Mouse (Mus musculus) cerebellum, adult 9-10 months (tissue): ENCODE measurements around the gene Vmn1r217.
"Not testable (repeated sequence)": the region's sequence is repeated elsewhere in the genome, so short reads cannot be mapped to it uniquely, and the experiment has no call there.

ENCODE experiments used
- DNase-seq: peaks from one replicate; pipeline ENCODE4 v3.0.0; 2022

Gene Vmn1r217

DNA sequence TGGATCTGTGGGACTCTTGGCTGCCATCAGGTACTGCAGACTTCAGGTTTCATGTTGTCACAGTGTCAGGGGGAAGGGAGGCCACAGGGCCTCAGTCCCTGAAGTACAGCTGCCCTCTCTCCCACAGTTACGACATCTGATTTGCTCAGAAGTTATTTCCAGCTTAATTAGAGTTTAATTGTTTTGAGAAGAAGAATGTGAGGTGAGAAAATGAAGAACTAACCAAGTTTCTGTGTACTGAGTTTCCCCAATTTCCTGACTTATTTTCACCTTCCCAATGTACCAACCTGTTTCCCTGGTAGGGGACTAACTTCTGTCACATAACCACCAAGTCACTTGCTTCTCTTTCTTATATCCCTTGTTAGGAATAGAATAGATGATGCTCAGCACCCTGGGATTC, at the start of gene Vmn1r217:
TSS of gene Vmn1r217 (minus strand) at position 101 of the 400 bp plus-strand sequence.
- not testable (repeated sequence) for DNase-seq

DNA sequence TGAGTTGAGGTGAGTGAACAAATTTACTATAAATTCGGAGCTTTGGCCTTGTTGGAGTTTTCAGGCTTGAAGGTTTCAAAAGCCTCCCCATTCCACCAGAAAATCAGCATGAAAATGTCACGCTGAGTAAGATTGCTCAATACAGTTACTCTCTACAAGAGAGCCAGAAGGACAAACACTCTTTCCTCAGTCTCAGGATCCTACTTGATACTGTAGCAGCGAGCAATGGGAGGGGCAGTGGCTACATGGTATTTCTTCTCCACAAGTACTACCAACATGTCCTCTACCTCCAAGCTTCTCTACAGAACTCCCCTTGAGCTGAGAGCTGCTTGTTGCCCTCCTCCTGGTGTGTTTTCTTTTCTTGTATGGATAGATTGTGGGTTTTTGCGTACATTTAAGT, 48.4 kb upstream of the Vmn1r217 start:
- not testable (repeated sequence) for DNase-seq

GRCm38 (mm10) chr13:23159012-23159411, 41.0 kb upstream of the Vmn1r217 start, which contains the start of gene Vmn1r219:
Vmn1r219 (plus strand) TSS chr13:23159312.
- no peak for DNase-seq

- DNase-seq: no peak
Measured at GRCm38 (mm10) chr13:23157848-23158247, 39.8 kb upstream of the Vmn1r217 start.

DNA sequence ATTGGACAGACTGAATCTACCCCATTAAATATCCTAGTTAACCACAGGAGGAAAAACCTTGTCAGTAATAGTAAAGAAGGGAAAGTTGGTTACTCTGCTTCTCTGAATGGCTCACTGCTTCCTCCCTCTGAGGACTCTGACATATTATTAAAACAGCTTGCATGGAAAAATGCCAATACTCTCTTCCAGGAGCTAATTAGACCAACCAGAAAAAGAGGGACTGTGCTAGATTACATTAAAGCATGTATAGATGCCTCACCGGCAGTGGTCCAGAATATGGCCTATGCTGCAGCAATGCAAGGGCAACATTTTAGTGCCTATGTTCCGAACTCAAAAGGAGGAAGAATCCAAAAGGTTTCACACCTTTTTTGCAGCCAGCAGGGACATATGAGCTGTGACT, 20.9 kb upstream of the Vmn1r217 start:
- no peak for DNase-seq

DNA sequence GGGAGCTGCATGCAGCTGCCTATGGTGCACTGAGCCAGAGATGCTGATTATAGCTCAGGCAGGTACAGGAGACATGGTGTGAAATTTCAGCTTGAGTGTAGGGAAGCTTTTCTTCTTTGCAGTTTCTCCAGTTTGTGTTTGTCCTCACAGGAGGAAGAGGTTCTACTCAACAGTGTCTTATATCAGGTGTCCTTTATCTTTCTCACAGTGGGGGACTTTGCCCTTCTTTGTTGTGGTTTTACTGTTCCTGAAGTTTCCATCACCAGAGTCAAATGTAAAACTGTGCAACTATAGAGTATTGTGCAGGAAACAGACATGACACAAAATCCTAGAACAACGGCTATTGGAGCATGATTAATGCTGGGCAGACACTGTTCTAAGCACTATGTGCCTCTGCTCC, 15.5 kb upstream of the Vmn1r217 start:
- no peak for DNase-seq

- DNase-seq: no peak
Measured at GRCm38 (mm10) chr13:23133099-23133498, 15.1 kb upstream of the Vmn1r217 start, which contains the start of gene Vmn1r218. Vmn1r218 (plus strand) TSS chr13:23133155.

- DNase-seq: no peak
Measured at GRCm38 (mm10) chr13:23120611-23121010, 2.6 kb upstream of the Vmn1r217 start.

DNA sequence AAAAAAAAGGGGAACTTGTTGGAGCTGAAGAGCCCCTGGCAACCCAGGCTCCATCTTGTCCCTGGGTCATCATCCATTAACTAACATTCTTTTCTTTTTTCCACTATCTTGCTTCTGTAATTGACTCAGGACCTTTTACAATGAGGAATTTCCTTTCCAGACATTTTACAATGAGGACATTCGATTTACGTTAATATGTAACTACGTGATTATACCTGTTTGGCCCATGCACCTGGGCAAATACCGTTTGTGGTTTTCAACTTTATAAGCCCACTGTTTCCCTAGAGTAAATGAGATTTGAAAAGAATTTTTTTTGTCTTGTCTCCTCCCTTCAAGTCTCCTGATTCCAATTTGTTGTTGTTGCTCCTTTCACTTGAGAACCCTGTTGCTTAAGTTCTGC, 23.6 kb downstream of the Vmn1r217 start:
- DNase-seq: no peak

- no peak for DNase-seq
Measured at GRCm38 (mm10) chr13:23069312-23069711, 48.7 kb downstream of the Vmn1r217 start.

- no peak for DNase-seq
Measured at GRCm38 (mm10) chr13:23067725-23068124, 50.3 kb downstream of the Vmn1r217 start, which contains the start of gene Vmn1r215. Vmn1r215 (plus strand) TSS chr13:23068025.

DNA sequence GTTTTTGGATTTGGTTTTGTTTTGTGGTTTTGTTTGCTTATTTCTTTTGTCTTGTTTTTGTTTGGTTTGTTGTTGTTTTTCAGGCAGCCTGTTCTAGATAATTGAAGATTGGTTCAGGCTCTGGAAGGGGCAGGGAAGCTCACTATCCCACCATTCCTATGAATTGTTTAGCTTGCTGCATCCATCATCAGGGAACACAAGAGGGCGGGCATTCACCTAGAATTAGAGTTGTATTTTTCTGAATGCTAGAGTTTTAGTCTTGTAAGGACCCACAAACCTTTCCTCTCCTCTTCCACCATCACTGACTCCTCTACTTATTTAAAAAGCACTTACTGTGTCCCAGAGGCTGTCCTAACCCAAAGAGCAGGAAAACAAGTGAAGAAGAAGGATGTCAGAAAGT, 60.2 kb downstream of the Vmn1r217 start:
- DNase-seq: no peak
